Mouse (Mus musculus): ENCODE measurements around the gene Lrrc4c. TPM values are rescaled to one million over a fixed set of nuclear protein-coding genes. Genes with fewer than 3 reads are reported as not detected.

Gene Lrrc4c
- polyA plus RNA-seq, 1 experiment from 2014 or later, result 1.8 TPM

GRCm38 (mm10) chr2:97610566-97610965 lies 1292.6 kb downstream of the Lrrc4c start:
- Histone ChIP-seq H3K4me3 (ENCODE audit: low read length) (no peak overlapping the region), H3K4me1 (ENCODE audit: control insufficient read depth, insufficient read depth, low read length) (no peaks in the 10 kb centered on the region), H3K9me3 (ENCODE audit: control insufficient read depth, low read length) (no peaks in the 10 kb centered on the region), H3K4me2 (ENCODE audit: low read depth, low read length) (no peak overlapping the region), H3K27ac (ENCODE audit: low read length) (no peak overlapping the region), H3K9ac (ENCODE audit: low read depth, low read length) (no peak overlapping the region), H3K27me3 (replicated peaks; ENCODE audit: control insufficient read depth, insufficient read depth, low read length) (no peaks in the 10 kb centered on the region), H3K36me3 (ENCODE audit: control insufficient read depth, insufficient read depth, low read length) (no peaks in the 10 kb centered on the region)
- ATAC-seq, result peak; percentile 93
- 52% methylated on average over 2 of the region's 2 CpGs for WGBS

- Histone ChIP-seq H3K4me2 (ENCODE audit: low read depth, low read length) (no peak overlapping the region), H3K27ac (ENCODE audit: low read length) (no peak overlapping the region), H3K36me3 (ENCODE audit: control insufficient read depth, insufficient read depth, low read length) (no peaks in the 10 kb centered on the region), H3K9me3 (ENCODE audit: control insufficient read depth, low read length) (no peaks in the 10 kb centered on the region), H3K9ac (ENCODE audit: low read depth, low read length) (no peak overlapping the region), H3K27me3 (replicated peaks; ENCODE audit: control insufficient read depth, insufficient read depth, low read length) (no peaks in the 10 kb centered on the region), H3K4me1 (ENCODE audit: control insufficient read depth, insufficient read depth, low read length) (no peaks in the 10 kb centered on the region), H3K4me3 (ENCODE audit: low read length) (no peak overlapping the region)
- 77% methylated on average over 2 of the region's 2 CpGs for WGBS
- ATAC-seq, result no peak
Measured at GRCm38 (mm10) chr2:97614724-97615123, 1296.8 kb downstream of the Lrrc4c start.

- H3K9me3 ChIP-seq (ENCODE audit: control insufficient read depth, low read length), result no peaks in the 10 kb centered on the region
- H3K9ac ChIP-seq (ENCODE audit: low read depth, low read length), result no peak overlapping the region
- ATAC-seq, result no peak
- no peaks in the 10 kb centered on the region for H3K27me3 ChIP-seq (replicated peaks; ENCODE audit: control insufficient read depth, insufficient read depth, low read length)
- H3K27ac ChIP-seq (ENCODE audit: low read length), result no peak overlapping the region
- H3K36me3 ChIP-seq (ENCODE audit: control insufficient read depth, insufficient read depth, low read length), result no peaks in the 10 kb centered on the region
- 84% methylated on average over 1 of the region's 1 CpGs for WGBS
- H3K4me2 ChIP-seq (ENCODE audit: low read depth, low read length), result no peak overlapping the region
- no peaks in the 10 kb centered on the region for H3K4me1 ChIP-seq (ENCODE audit: control insufficient read depth, insufficient read depth, low read length)
- H3K4me3 ChIP-seq (ENCODE audit: low read length), result no peak overlapping the region
Measured at GRCm38 (mm10) chr2:97618589-97618988, 1300.6 kb downstream of the Lrrc4c start.

- Histone ChIP-seq H3K36me3 (ENCODE audit: control insufficient read depth, insufficient read depth, low read length) (no peaks in the 10 kb centered on the region), H3K9me3 (ENCODE audit: control insufficient read depth, low read length) (no peaks in the 10 kb centered on the region), H3K4me2 (ENCODE audit: low read depth, low read length) (no peak overlapping the region), H3K27ac (ENCODE audit: low read length) (no peak overlapping the region), H3K9ac (ENCODE audit: low read depth, low read length) (no peak overlapping the region), H3K4me1 (ENCODE audit: control insufficient read depth, insufficient read depth, low read length) (no peaks in the 10 kb centered on the region), H3K27me3 (replicated peaks; ENCODE audit: control insufficient read depth, insufficient read depth, low read length) (no peaks in the 10 kb centered on the region), H3K4me3 (ENCODE audit: low read length) (no peak overlapping the region)
- ATAC-seq, result no peak
- 85% methylated on average over 2 of the region's 2 CpGs for WGBS
Measured at GRCm38 (mm10) chr2:97639941-97640340, 1322.0 kb downstream of the Lrrc4c start.

GRCm38 (mm10) chr2:97641661-97642060 lies 1323.7 kb downstream of the Lrrc4c start:
- Histone ChIP-seq H3K9ac (ENCODE audit: low read depth, low read length) (no peak overlapping the region), H3K4me2 (ENCODE audit: low read depth, low read length) (no peak overlapping the region), H3K9me3 (ENCODE audit: control insufficient read depth, low read length) (no peaks in the 10 kb centered on the region), H3K36me3 (ENCODE audit: control insufficient read depth, insufficient read depth, low read length) (no peaks in the 10 kb centered on the region), H3K27me3 (replicated peaks; ENCODE audit: control insufficient read depth, insufficient read depth, low read length) (no peaks in the 10 kb centered on the region), H3K4me3 (ENCODE audit: low read length) (no peak overlapping the region), H3K4me1 (ENCODE audit: control insufficient read depth, insufficient read depth, low read length) (no peaks in the 10 kb centered on the region), H3K27ac (ENCODE audit: low read length) (no peak overlapping the region)
- ATAC-seq, result no peak

GRCm38 (mm10) chr2:97652711-97653110 lies 1334.7 kb downstream of the Lrrc4c start:
- no peaks in the 10 kb centered on the region for H3K9me3 ChIP-seq (ENCODE audit: control insufficient read depth, low read length)
- no peak for ATAC-seq
- H3K27ac ChIP-seq (ENCODE audit: low read length), result no peak overlapping the region
- no peaks in the 10 kb centered on the region for H3K36me3 ChIP-seq (ENCODE audit: control insufficient read depth, insufficient read depth, low read length)
- H3K4me2 ChIP-seq (ENCODE audit: low read depth, low read length), result no peak overlapping the region
- no peak overlapping the region for H3K4me3 ChIP-seq (ENCODE audit: low read length)
- no peaks in the 10 kb centered on the region for H3K4me1 ChIP-seq (ENCODE audit: control insufficient read depth, insufficient read depth, low read length)
- no peak overlapping the region for H3K9ac ChIP-seq (ENCODE audit: low read depth, low read length)
- WGBS, result 67% methylated on average over 1 of the region's 1 CpGs
- H3K27me3 ChIP-seq (replicated peaks; ENCODE audit: control insufficient read depth, insufficient read depth, low read length), result no peaks in the 10 kb centered on the region

Small RNA genes lying within 50 kb of the gene (microRNA-seq; reads per million reads assigned to microRNA genes)
- not detected for gene Gm44320

Measured in intestine, embryonic 16.5 days (tissue).